Mouse (Mus musculus): Measurements from ENCODE around the gene Mbnl1. TPM values are rescaled to one million over a fixed set of nuclear protein-coding genes. Genes with fewer than 3 reads are reported as not detected.

Gene Mbnl1
- total and polyA plus RNA-seq, 3 experiments, result 174 to 332 (median 249) TPM

DNA sequence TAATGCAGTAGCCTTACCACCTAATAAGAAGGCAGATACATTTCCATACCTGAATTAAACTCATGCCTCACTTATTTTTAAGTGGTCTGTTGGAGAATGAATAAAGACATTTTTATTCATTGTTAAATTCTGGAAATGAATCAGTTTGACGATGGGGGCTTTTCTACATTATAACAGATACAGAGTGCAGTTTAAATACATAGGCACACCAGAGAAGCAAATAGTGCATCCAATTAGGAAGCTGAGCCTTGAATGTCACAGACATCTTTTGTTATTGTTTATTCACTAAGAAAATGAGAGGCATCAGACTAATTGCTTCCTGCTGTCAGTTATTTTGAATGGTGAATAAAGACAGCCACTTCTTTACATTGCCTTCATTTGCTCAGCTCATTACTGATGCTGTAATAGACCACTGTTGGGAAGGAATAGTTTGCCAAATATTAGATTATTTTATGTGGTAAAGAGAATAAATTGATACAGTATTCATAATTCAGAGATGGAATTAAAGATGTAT lies 95.6 kb downstream of the Mbnl1 start:
- H3K4me3 ChIP-seq (replicated peaks in 1 of 3; ENCODE audit: low read depth in 2 of 3, low read length in 2 of 3, poor library complexity in 1 of 3), result no peak overlapping the region
- H3K9me3 ChIP-seq (replicated peaks; ENCODE audit: low read length), result no peaks in the 10 kb centered on the region
- H3K27ac ChIP-seq (ENCODE audit: insufficient read depth, low read depth), result no peak overlapping the region
- in situ Hi-C loops (cut with MboI; ENCODE audit: low pct_ligation_motif_present, low pct_unique_long_range_greater_than_20kb, low sequenced_read_pairs), result no loop called here
- TF ChIP-seq USF2 (conservative IDR thresholded peaks at IDR 0.05; ENCODE audit: low read depth, low read length), result no peak
- TF ChIP-seq IRF4 (IDR thresholded peaks at IDR 0.05; ENCODE audit: low read depth, low read length), result no peak
- TF ChIP-seq ELF1 (IDR thresholded peaks at IDR 0.05; ENCODE audit: low read depth, low read length), result no peak
- dilution Hi-C loops (cut with MboI; ENCODE audit: extremely low pct_ligation_motif_present, extremely low pct_unique_long_range_greater_than_20kb, low sequenced_read_pairs), result no loop called here
- DNase-seq (ENCODE audit: extremely low read depth), result no peak
- peaks cover 17 to 86% of the 10 kb centered on the region in 2 experiments for H3K4me1 ChIP-seq (ENCODE audit: control insufficient read depth in 1 of 2, insufficient read depth in 2 of 2)
- no peak overlapping the region for H3K9ac ChIP-seq (ENCODE audit: insufficient read depth, low read depth)
- H3K27me3 ChIP-seq (replicated peaks), result no peaks in the 10 kb centered on the region
- H3K79me2 ChIP-seq (replicated peaks; ENCODE audit: control insufficient read depth, extremely low read depth, insufficient read depth, poor library complexity, severe bottlenecking), result peaks cover 72% of the 10 kb centered on the region
- H3K36me3 ChIP-seq (replicated peaks in 1 of 2; ENCODE audit: control insufficient read depth in 1 of 2, insufficient read depth in 1 of 2, low read length in 1 of 2), result peaks cover 11 to 33% of the 10 kb centered on the region in 2 experiments
- H3K4me2 ChIP-seq (ENCODE audit: insufficient read depth, low read depth, poor library complexity, severe bottlenecking), result no peak overlapping the region

DNA sequence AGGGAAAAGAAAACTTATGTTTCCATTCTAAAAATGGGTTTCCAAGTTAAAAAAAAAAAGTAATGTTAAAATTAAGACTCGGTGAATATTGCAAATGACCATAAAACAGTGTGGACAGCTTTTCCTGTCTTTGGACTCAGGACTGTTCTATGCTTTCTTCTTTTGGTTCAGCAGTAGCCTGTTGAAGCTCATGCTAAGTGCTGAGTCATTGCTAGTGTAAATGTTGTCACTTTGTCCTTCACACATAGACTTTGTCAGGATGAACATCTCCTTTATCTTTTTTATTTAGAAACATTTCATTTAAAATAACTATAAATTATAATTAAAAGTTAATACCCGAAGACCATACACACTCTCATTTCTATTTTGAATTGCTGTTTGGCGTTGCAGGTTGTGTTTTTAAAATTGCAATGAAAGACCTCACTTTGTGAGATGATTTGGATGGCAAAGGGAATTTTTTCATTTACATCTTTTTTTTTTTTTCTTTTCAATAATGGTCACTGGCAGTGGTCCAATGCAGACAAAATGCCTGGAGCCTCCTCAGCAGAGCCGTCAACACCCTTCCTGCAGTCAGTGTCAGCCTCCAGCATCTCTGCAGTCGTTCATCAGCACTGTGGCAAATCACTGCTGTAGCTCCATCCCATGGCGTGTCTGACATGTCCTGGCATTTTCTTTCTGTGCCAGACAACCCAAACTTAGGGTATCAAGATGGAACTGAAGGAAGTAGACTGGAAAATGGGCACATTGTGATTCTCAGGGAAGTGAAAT lies 96.4 kb downstream of the Mbnl1 start:
- in situ Hi-C loops (cut with MboI; ENCODE audit: low pct_ligation_motif_present, low pct_unique_long_range_greater_than_20kb, low sequenced_read_pairs) (no loop called here), dilution Hi-C loops (cut with MboI; ENCODE audit: extremely low pct_ligation_motif_present, extremely low pct_unique_long_range_greater_than_20kb, low sequenced_read_pairs) (no loop called here)
- TF ChIP-seq ZMIZ1 (IDR thresholded peaks at IDR 0.05; ENCODE audit: low read depth, low read length), result no peak
- no peak for TF ChIP-seq EP300 (IDR thresholded peaks at IDR 0.05; ENCODE audit: low read length)
- no peak for TF ChIP-seq IRF4 (IDR thresholded peaks at IDR 0.05; ENCODE audit: low read depth, low read length)
- TF ChIP-seq BHLHE40 (IDR thresholded peaks at IDR 0.05; ENCODE audit: low read depth, low read length), result no peak
- TF ChIP-seq MXI1 (IDR thresholded peaks at IDR 0.05; ENCODE audit: low read depth, low read length), result no peak
- no peak for TF ChIP-seq JUN (IDR thresholded peaks at IDR 0.05; ENCODE audit: insufficient read depth, low read depth, low read length)
- no peak for TF ChIP-seq NELFE (IDR thresholded peaks at IDR 0.05; ENCODE audit: low read depth, low read length)
- peak; percentile 6; the same call in 1 of the 2 replicates for TF ChIP-seq POLR2AphosphoS2 (IDR thresholded peaks at IDR 0.05; ENCODE audit: low read depth, low read length)
- no peak for TF ChIP-seq E2F4 (IDR thresholded peaks at IDR 0.05; ENCODE audit: insufficient replicate concordance, low read depth, low read length)
- TF ChIP-seq SIN3A (IDR thresholded peaks at IDR 0.05; ENCODE audit: low read length), result peak; percentile 38; the same call in 1 of the 2 replicates
- no peak for TF ChIP-seq TCF12 (IDR thresholded peaks at IDR 0.05; ENCODE audit: low read depth, low read length)
- TF ChIP-seq UBTF (IDR thresholded peaks at IDR 0.05; ENCODE audit: low read depth, low read length), result no peak
- TF ChIP-seq PAX5 (IDR thresholded peaks at IDR 0.05; ENCODE audit: low read length), result no peak
- peak; percentile 71; the same call in 1 of the 2 replicates for TF ChIP-seq MAFK (IDR thresholded peaks at IDR 0.05; ENCODE audit: insufficient replicate concordance, low read length)
- Histone ChIP-seq H3K4me2 (ENCODE audit: insufficient read depth, low read depth, poor library complexity, severe bottlenecking) (peak overlapping the region; percentile 34), H3K36me3 (replicated peaks in 1 of 2; ENCODE audit: control insufficient read depth in 1 of 2, insufficient read depth in 1 of 2, low read length in 1 of 2) (peaks cover 11 to 28% of the 10 kb centered on the region in 2 experiments), H3K9ac (ENCODE audit: insufficient read depth, low read depth) (0 out of 2 replicates have a peak overlapping the region, but pooled peaks have one; percentile 36), H3K27ac (ENCODE audit: insufficient read depth, low read depth) (peak overlapping the region; percentile 91), H3K4me1 (ENCODE audit: control insufficient read depth in 1 of 2, insufficient read depth in 2 of 2) (peaks cover 17 to 86% of the 10 kb centered on the region in 2 experiments), H3K4me3 (replicated peaks in 1 of 3; ENCODE audit: low read depth in 2 of 3, low read length in 2 of 3, poor library complexity in 1 of 3) (peak overlapping the region in 1 of 3 experiments; percentile 16), H3K79me2 (replicated peaks; ENCODE audit: control insufficient read depth, extremely low read depth, insufficient read depth, poor library complexity, severe bottlenecking) (peaks cover 72% of the 10 kb centered on the region), H3K9me3 (replicated peaks; ENCODE audit: low read length) (no peaks in the 10 kb centered on the region), H3K27me3 (replicated peaks) (no peaks in the 10 kb centered on the region)
- DNase-seq (ENCODE audit: extremely low read depth), result no peak

Data from CH12.LX (cell line).